Mouse (Mus musculus): ENCODE data around the gene Olfr1262. TPM values are rescaled to one million over a fixed set of nuclear protein-coding genes. Genes with fewer than 3 reads are reported as not detected.

The Olfr1262 gene
- not detected in 2 replicates for total RNA-seq (2014; rRNA removed; ENCODE audit: low replicate concordance)
- not detected in 2 replicates for polyA plus RNA-seq (2015; fragmentation: Nextera tagmentation; extraction: Ambion mirVana)

GRCm38 (mm10) chr2:89999845-90000244, at the start of gene Olfr1262:
Olfr1262 (plus strand) TSS chr2:90000145.
- Histone ChIP-seq H3K4me1 (ENCODE audit: control insufficient read depth, insufficient read depth) (no peaks in the 10 kb centered on the region), H3K36me3 (replicated peaks; ENCODE audit: control insufficient read depth, insufficient read depth, low read length) (no peaks in the 10 kb centered on the region), H3K4me2 (ENCODE audit: low read depth, low read length) (no peak within 1 kb of the TSS), H3K4me3 (ENCODE audit: low read depth, low read length) (no peak within 1 kb of the TSS), H3K27me3 (ENCODE audit: control insufficient read depth, insufficient read depth, low read length) (no peaks in the 10 kb centered on the region), H3K9me3 (replicated peaks; ENCODE audit: control insufficient read depth, low read length) (no peaks in the 10 kb centered on the region), H3K27ac (ENCODE audit: low read depth) (no peak within 1 kb of the TSS), H3K9ac (replicated peaks; ENCODE audit: low read depth, low read length) (no peak within 1 kb of the TSS)
- ATAC-seq (ENCODE audit: insufficient read depth, low read depth), result no peak
- DNase-seq (ENCODE audit: low spot score), result no peak
- TF ChIP-seq EP300 (IDR thresholded peaks at IDR 0.05; ENCODE audit: low read depth) (no peak), CTCF (IDR thresholded peaks at IDR 0.05; ENCODE audit: low read depth) (no peak)

GRCm38 (mm10) chr2:89974184-89974583, 25.8 kb upstream of the Olfr1262 start, which contains the start of gene Olfr1260:
Olfr1260 (plus strand) TSS chr2:89974340.
- 56% methylated on average over 2 of the region's 2 CpGs for WGBS
- no peaks in the 10 kb centered on the region for H3K9me3 ChIP-seq (replicated peaks; ENCODE audit: control insufficient read depth, low read length)

DNA sequence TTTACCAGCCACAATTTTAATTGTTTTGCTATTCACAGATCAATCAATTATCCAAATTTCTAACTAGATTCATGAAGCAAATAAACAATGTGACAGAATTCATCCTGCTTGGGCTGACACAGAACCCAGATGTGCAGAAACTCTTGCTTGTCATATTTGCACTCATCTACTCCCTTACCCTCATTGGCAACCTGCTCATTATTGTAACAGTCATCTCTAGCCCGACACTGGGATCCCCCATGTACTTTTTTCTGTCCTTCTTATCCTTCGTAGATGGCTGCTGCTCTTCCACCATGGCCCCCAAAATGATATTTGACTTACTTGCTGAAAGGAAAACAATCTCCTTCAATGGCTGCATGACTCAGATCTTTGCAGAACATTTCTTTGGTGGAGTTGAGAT, 22.2 kb upstream of the Olfr1262 start:
- Histone ChIP-seq H3K9ac (replicated peaks; ENCODE audit: low read depth, low read length) (no peak overlapping the region), H3K27ac (ENCODE audit: low read depth) (no peak overlapping the region), H3K4me3 (ENCODE audit: low read depth, low read length) (no peak overlapping the region), H3K9me3 (replicated peaks; ENCODE audit: control insufficient read depth, low read length) (no peaks in the 10 kb centered on the region), H3K4me1 (ENCODE audit: control insufficient read depth, insufficient read depth) (no peaks in the 10 kb centered on the region), H3K36me3 (replicated peaks; ENCODE audit: control insufficient read depth, insufficient read depth, low read length) (no peaks in the 10 kb centered on the region), H3K27me3 (ENCODE audit: control insufficient read depth, insufficient read depth, low read length) (no peaks in the 10 kb centered on the region), H3K4me2 (ENCODE audit: low read depth, low read length) (no peak overlapping the region)
- WGBS, result 69% methylated on average over 2 of the region's 2 CpGs
- TF ChIP-seq EP300 (IDR thresholded peaks at IDR 0.05; ENCODE audit: low read depth) (no peak), CTCF (IDR thresholded peaks at IDR 0.05; ENCODE audit: low read depth) (no peak)
- no peak for ATAC-seq (ENCODE audit: insufficient read depth, low read depth)
- no peak for DNase-seq (ENCODE audit: low spot score)

More at GRCm38 (mm10) chr2:89974184-89974583, 25.8 kb upstream of the Olfr1262 start, which contains the start of gene Olfr1260:
- H3K4me3 ChIP-seq (ENCODE audit: low read depth, low read length), result no peak within 1 kb of the TSS
- no peaks in the 10 kb centered on the region for H3K4me1 ChIP-seq (ENCODE audit: control insufficient read depth, insufficient read depth)
- DNase-seq (ENCODE audit: low spot score), result no peak
- no peak for ATAC-seq (ENCODE audit: insufficient read depth, low read depth)
- no peak within 1 kb of the TSS for H3K9ac ChIP-seq (replicated peaks; ENCODE audit: low read depth, low read length)
- no peaks in the 10 kb centered on the region for H3K36me3 ChIP-seq (replicated peaks; ENCODE audit: control insufficient read depth, insufficient read depth, low read length)
- H3K4me2 ChIP-seq (ENCODE audit: low read depth, low read length), result no peak within 1 kb of the TSS
- no peak for TF ChIP-seq CTCF (IDR thresholded peaks at IDR 0.05; ENCODE audit: low read depth)
- no peak for TF ChIP-seq EP300 (IDR thresholded peaks at IDR 0.05; ENCODE audit: low read depth)
- H3K27me3 ChIP-seq (ENCODE audit: control insufficient read depth, insufficient read depth, low read length), result no peaks in the 10 kb centered on the region
- H3K27ac ChIP-seq (ENCODE audit: low read depth), result no peak within 1 kb of the TSS

GRCm38 (mm10) chr2:89990921-89991320, 9.0 kb upstream of the Olfr1262 start, which contains the start of gene Olfr1261:
Olfr1261 (plus strand) TSS chr2:89991221.
- Histone ChIP-seq H3K36me3 (replicated peaks; ENCODE audit: control insufficient read depth, insufficient read depth, low read length) (no peaks in the 10 kb centered on the region), H3K4me3 (ENCODE audit: low read depth, low read length) (no peak within 1 kb of the TSS), H3K9me3 (replicated peaks; ENCODE audit: control insufficient read depth, low read length) (no peaks in the 10 kb centered on the region), H3K9ac (replicated peaks; ENCODE audit: low read depth, low read length) (no peak within 1 kb of the TSS), H3K27ac (ENCODE audit: low read depth) (no peak within 1 kb of the TSS), H3K4me1 (ENCODE audit: control insufficient read depth, insufficient read depth) (no peaks in the 10 kb centered on the region), H3K27me3 (ENCODE audit: control insufficient read depth, insufficient read depth, low read length) (no peaks in the 10 kb centered on the region), H3K4me2 (ENCODE audit: low read depth, low read length) (no peak within 1 kb of the TSS)
- TF ChIP-seq EP300 (IDR thresholded peaks at IDR 0.05; ENCODE audit: low read depth) (no peak), CTCF (IDR thresholded peaks at IDR 0.05; ENCODE audit: low read depth) (no peak)
- DNase-seq (ENCODE audit: low spot score), result no peak
- no peak for ATAC-seq (ENCODE audit: insufficient read depth, low read depth)

- Histone ChIP-seq H3K4me2 (ENCODE audit: low read depth, low read length) (no peak within 1 kb of the TSS), H3K9me3 (replicated peaks; ENCODE audit: control insufficient read depth, low read length) (no peaks in the 10 kb centered on the region), H3K9ac (replicated peaks; ENCODE audit: low read depth, low read length) (no peak within 1 kb of the TSS), H3K27ac (ENCODE audit: low read depth) (no peak within 1 kb of the TSS), H3K27me3 (ENCODE audit: control insufficient read depth, insufficient read depth, low read length) (no peaks in the 10 kb centered on the region), H3K36me3 (replicated peaks; ENCODE audit: control insufficient read depth, insufficient read depth, low read length) (no peaks in the 10 kb centered on the region), H3K4me3 (ENCODE audit: low read depth, low read length) (no peak within 1 kb of the TSS), H3K4me1 (ENCODE audit: control insufficient read depth, insufficient read depth) (no peaks in the 10 kb centered on the region)
- ATAC-seq (ENCODE audit: insufficient read depth, low read depth) (no peak), DNase-seq (ENCODE audit: low spot score) (no peak)
- 55% methylated on average over 2 of the region's 2 CpGs for WGBS
- TF ChIP-seq CTCF (IDR thresholded peaks at IDR 0.05; ENCODE audit: low read depth), result no peak
- TF ChIP-seq EP300 (IDR thresholded peaks at IDR 0.05; ENCODE audit: low read depth), result no peak
These were observed 11.9 kb downstream of the Olfr1262 start, which contains the start of gene Olfr1263 for GRCm38 (mm10) chr2:90011831-90012230. Olfr1263 (plus strand) TSS chr2:90012131.

- Histone ChIP-seq H3K9me3 (replicated peaks; ENCODE audit: control insufficient read depth, low read length) (no peaks in the 10 kb centered on the region), H3K4me2 (ENCODE audit: low read depth, low read length) (no peak within 1 kb of the TSS), H3K27ac (ENCODE audit: low read depth) (no peak within 1 kb of the TSS), H3K9ac (replicated peaks; ENCODE audit: low read depth, low read length) (no peak within 1 kb of the TSS), H3K4me3 (ENCODE audit: low read depth, low read length) (no peak within 1 kb of the TSS), H3K36me3 (replicated peaks; ENCODE audit: control insufficient read depth, insufficient read depth, low read length) (no peaks in the 10 kb centered on the region), H3K27me3 (ENCODE audit: control insufficient read depth, insufficient read depth, low read length) (no peaks in the 10 kb centered on the region), H3K4me1 (ENCODE audit: control insufficient read depth, insufficient read depth) (no peaks in the 10 kb centered on the region)
- no peak for DNase-seq (ENCODE audit: low spot score)
- no peak for ATAC-seq (ENCODE audit: insufficient read depth, low read depth)
- TF ChIP-seq EP300 (IDR thresholded peaks at IDR 0.05; ENCODE audit: low read depth) (no peak), CTCF (IDR thresholded peaks at IDR 0.05; ENCODE audit: low read depth) (no peak)
- WGBS, result 59% methylated on average over 2 of the region's 2 CpGs
These were observed 25.5 kb downstream of the Olfr1262 start, which contains the start of gene Olfr1264 for GRCm38 (mm10) chr2:90025477-90025876. Olfr1264 (minus strand) TSS chr2:90025577.

Data from heart, postnatal 0 days (tissue).